Mouse (Mus musculus): ENCODE measurements around the gene Cfp. TPM values are rescaled to one million over a fixed set of nuclear protein-coding genes. Genes with fewer than 3 reads are reported as not detected.

Gene Cfp
- total RNA-seq (2012; rRNA removed) (26.1 and 30.0 TPM in 2 replicates), total RNA-seq (2014; rRNA removed) (23.0 and 24.2 TPM in 2 replicates), polyA plus RNA-seq (2012; ENCODE audit: insufficient read length, low read depth) (58.2 and 66.9 TPM in 2 replicates)

DNA sequence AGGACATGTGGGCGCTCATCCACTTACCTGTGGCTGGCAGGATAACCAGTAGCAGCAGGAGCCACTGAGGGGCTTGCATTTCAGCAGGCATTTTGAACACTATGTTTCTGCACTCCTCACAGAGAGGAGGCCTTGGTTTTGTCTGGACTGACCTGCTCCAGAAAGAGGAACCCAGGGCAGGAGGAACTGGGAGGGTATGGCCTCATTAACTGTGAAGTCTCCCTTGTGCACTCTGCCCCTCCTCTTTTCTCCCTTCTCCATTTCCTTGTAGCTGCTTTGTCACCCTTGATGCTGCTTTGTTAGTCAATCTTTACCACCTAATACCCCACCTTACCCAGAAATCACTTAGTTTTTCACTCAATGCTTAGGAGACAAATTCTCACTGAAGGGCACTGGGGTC is at the start of gene Cfp:
TSS of gene Cfp (minus strand) at position 192 of the 400 bp plus-strand sequence.
- no peak for TF ChIP-seq KAT2A (IDR thresholded peaks at IDR 0.05; ENCODE audit: insufficient replicate concordance, low read length)
- TF ChIP-seq USF2 (conservative IDR thresholded peaks at IDR 0.05; ENCODE audit: low read depth, low read length), result no peak
- TF ChIP-seq CHD1 (IDR thresholded peaks at IDR 0.05; ENCODE audit: low read depth, low read length), result no peak
- 0 out of 2 replicates have a peak, but pooled peaks have one; percentile 17 for TF ChIP-seq POLR2A (IDR thresholded peaks at IDR 0.05; ENCODE audit: low read depth, low read length)
- TF ChIP-seq USF1 (IDR thresholded peaks at IDR 0.05; ENCODE audit: low read depth, low read length), result no peak
- TF ChIP-seq MYC (IDR thresholded peaks at IDR 0.05; ENCODE audit: low read depth, low read length), result no peak
- no peak for TF ChIP-seq CHD2 (IDR thresholded peaks at IDR 0.05; ENCODE audit: low read length)
- no peak for TF ChIP-seq MAX (IDR thresholded peaks at IDR 0.05; ENCODE audit: low read length)
- TF ChIP-seq CTCF (conservative IDR thresholded peaks at IDR 0.05 in 1 of 2, IDR thresholded peaks at IDR 0.05 in 1 of 2; ENCODE audit: low read depth in 2 of 2, low read length in 2 of 2), result no peak
- TF ChIP-seq IRF4 (IDR thresholded peaks at IDR 0.05; ENCODE audit: low read depth, low read length), result peak; percentile 56
- TF ChIP-seq RCOR1 (conservative IDR thresholded peaks at IDR 0.05; ENCODE audit: low read depth, low read length), result no peak
- TF ChIP-seq E2F4 (IDR thresholded peaks at IDR 0.05; ENCODE audit: insufficient replicate concordance, low read depth, low read length), result no peak
- no peak for TF ChIP-seq ETS1 (conservative IDR thresholded peaks at IDR 0.05; ENCODE audit: low read depth, low read length)
- no peak for TF ChIP-seq ZC3H11A (IDR thresholded peaks at IDR 0.05; ENCODE audit: low read depth, low read length)
- peak; percentile 41; the same call in 1 of the 2 replicates for TF ChIP-seq EP300 (IDR thresholded peaks at IDR 0.05; ENCODE audit: low read length)
- TF ChIP-seq MXI1 (IDR thresholded peaks at IDR 0.05; ENCODE audit: low read depth, low read length), result no peak
- no peak for TF ChIP-seq PAX5 (IDR thresholded peaks at IDR 0.05; ENCODE audit: low read length)
- DNase-seq (ENCODE audit: extremely low read depth), result peak; percentile 62
- Histone ChIP-seq H3K4me1 (ENCODE audit: control insufficient read depth in 1 of 2, insufficient read depth in 2 of 2) (peaks cover 5 to 31% of the 10 kb centered on the region in 2 experiments), H3K4me2 (ENCODE audit: insufficient read depth, low read depth, poor library complexity, severe bottlenecking) (peak within 1 kb of the TSS; percentile 44), H3K27me3 (replicated peaks) (no peaks in the 10 kb centered on the region), H3K27ac (ENCODE audit: insufficient read depth, low read depth) (peak within 1 kb of the TSS; percentile 71), H3K36me3 (replicated peaks in 1 of 2; ENCODE audit: control insufficient read depth in 1 of 2, insufficient read depth in 1 of 2, low read length in 1 of 2) (peaks cover 26 to 41% of the 10 kb centered on the region in 2 experiments), H3K9ac (ENCODE audit: insufficient read depth, low read depth) (no peak within 1 kb of the TSS; the same call in 1 of the 2 replicates), H3K4me3 (replicated peaks in 1 of 3; ENCODE audit: low read depth in 2 of 3, low read length in 2 of 3, poor library complexity in 1 of 3) (peak within 1 kb of the TSS in 2 of 3 experiments; percentile 30 to 63), H3K9me3 (replicated peaks; ENCODE audit: low read length) (no peaks in the 10 kb centered on the region), H3K79me2 (replicated peaks; ENCODE audit: control insufficient read depth, extremely low read depth, insufficient read depth, poor library complexity, severe bottlenecking) (no peaks in the 10 kb centered on the region)
- dilution Hi-C loops (cut with MboI; ENCODE audit: extremely low pct_ligation_motif_present, extremely low pct_unique_long_range_greater_than_20kb, low sequenced_read_pairs), result no loop called here
- in situ Hi-C loops (cut with MboI; ENCODE audit: low pct_ligation_motif_present, low pct_unique_long_range_greater_than_20kb, low sequenced_read_pairs), result loop anchor here (25.0 kb wide), 1 partner anchor 269 kb away; the partner anchor contains the start of gene Uba1

DNA sequence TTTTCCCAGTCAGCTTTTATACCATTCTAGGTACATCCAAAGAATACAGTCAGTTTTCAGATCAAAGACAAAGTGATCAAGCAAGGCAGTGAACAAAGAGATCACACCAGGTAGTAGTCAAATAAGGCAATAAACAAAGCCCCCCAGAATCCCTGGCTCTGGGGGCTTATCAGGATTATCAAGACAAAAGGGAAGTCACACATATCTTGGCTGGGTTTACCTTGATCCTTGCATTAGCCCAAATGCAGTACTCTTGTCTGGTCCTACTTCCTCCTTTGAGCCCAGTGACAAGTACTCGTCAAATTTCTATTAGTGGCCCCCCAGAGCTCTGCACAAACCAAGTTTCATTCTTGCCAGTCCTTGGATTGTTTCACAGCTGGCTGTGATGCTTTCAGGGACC is 49.5 kb upstream of the Cfp start:
- Histone ChIP-seq H3K79me2 (replicated peaks; ENCODE audit: control insufficient read depth, extremely low read depth, insufficient read depth, poor library complexity, severe bottlenecking) (no peaks in the 10 kb centered on the region), H3K9me3 (replicated peaks; ENCODE audit: low read length) (no peaks in the 10 kb centered on the region), H3K9ac (ENCODE audit: insufficient read depth, low read depth) (no peak overlapping the region), H3K4me3 (replicated peaks in 1 of 3; ENCODE audit: low read depth in 2 of 3, low read length in 2 of 3, poor library complexity in 1 of 3) (no peak overlapping the region), H3K4me2 (ENCODE audit: insufficient read depth, low read depth, poor library complexity, severe bottlenecking) (no peak overlapping the region), H3K27me3 (replicated peaks) (no peaks in the 10 kb centered on the region), H3K4me1 (ENCODE audit: control insufficient read depth in 1 of 2, insufficient read depth in 2 of 2) (no peaks in the 10 kb centered on the region), H3K27ac (ENCODE audit: insufficient read depth, low read depth) (no peak overlapping the region), H3K36me3 (replicated peaks in 1 of 2; ENCODE audit: control insufficient read depth in 1 of 2, insufficient read depth in 1 of 2, low read length in 1 of 2) (peaks cover 6 to 8% of the 10 kb centered on the region in 2 experiments)
- DNase-seq (ENCODE audit: extremely low read depth), result no peak
- dilution Hi-C loops (cut with MboI; ENCODE audit: extremely low pct_ligation_motif_present, extremely low pct_unique_long_range_greater_than_20kb, low sequenced_read_pairs), result no loop called here
- TF ChIP-seq NELFE (IDR thresholded peaks at IDR 0.05; ENCODE audit: low read depth, low read length) (no peak), KAT2A (IDR thresholded peaks at IDR 0.05; ENCODE audit: insufficient replicate concordance, low read length) (no peak), USF2 (conservative IDR thresholded peaks at IDR 0.05; ENCODE audit: low read depth, low read length) (no peak), PAX5 (IDR thresholded peaks at IDR 0.05; ENCODE audit: low read length) (no peak), ZKSCAN1 (IDR thresholded peaks at IDR 0.05; ENCODE audit: borderline replicate concordance, low read depth, low read length) (no peak), CHD2 (IDR thresholded peaks at IDR 0.05; ENCODE audit: low read length) (no peak), USF1 (IDR thresholded peaks at IDR 0.05; ENCODE audit: low read depth, low read length) (no peak), HCFC1 (IDR thresholded peaks at IDR 0.05; ENCODE audit: low read depth, low read length) (no peak), UBTF (IDR thresholded peaks at IDR 0.05; ENCODE audit: low read depth, low read length) (no peak), TCF12 (IDR thresholded peaks at IDR 0.05; ENCODE audit: low read depth, low read length) (no peak), ELF1 (IDR thresholded peaks at IDR 0.05; ENCODE audit: low read depth, low read length) (no peak), RAD21 (IDR thresholded peaks at IDR 0.05; ENCODE audit: low read depth, low read length) (no peak), MAFK (IDR thresholded peaks at IDR 0.05; ENCODE audit: insufficient replicate concordance, low read length) (no peak)
- in situ Hi-C loops (cut with MboI; ENCODE audit: low pct_ligation_motif_present, low pct_unique_long_range_greater_than_20kb, low sequenced_read_pairs), result no loop called here

Measured in CH12.LX (cell line).